Mouse (Mus musculus): ENCODE results near the gene Hmgn1.

GRCm38 (mm10) chr16:96095966-96096365 is 31.6 kb downstream of the Hmgn1 start:
- TF ChIP-seq CTCF (IDR thresholded peaks at IDR 0.05; ENCODE audit: low read depth) (no peak), EP300 (IDR thresholded peaks at IDR 0.05; ENCODE audit: low read depth) (no peak)
